Comparison of ENCODE assay signal across 21 mouse cellular contexts in the genomic region with DNA sequence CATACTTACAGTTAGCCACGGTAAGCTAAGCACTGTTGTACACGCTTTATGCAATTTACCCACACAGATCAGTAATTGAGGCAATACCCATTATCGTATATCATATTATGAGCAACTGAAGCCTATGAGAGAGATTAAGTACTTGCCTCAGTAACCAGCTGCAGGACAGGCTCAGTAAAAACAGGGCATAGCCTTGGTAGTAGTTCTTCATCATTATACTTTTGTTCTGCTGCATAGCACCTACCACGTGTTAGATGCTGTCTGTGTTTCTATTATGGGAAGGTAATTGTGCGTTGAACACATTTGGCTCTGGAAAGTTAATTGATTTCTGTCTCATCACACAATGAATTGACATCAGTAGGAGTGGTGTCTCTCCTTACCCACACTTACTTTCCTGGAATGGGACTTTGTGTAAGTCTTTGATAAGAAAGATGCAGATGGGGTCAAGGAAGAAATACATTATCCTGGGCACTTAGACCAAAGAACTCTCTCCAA.
DNase-seq lines count a peak whose midpoint lies in the region; ATAC-seq lines count a peak whose summit lies in the region.
"Had no signal": no experiment of that assay in that cellular context is flagged by ENCODE, and none has a peak within 500 bp of the region (broad histone marks: within the 10 kb centered on the region; RNA-seq: fewer than 3 reads in every experiment).

No protein-coding gene starts in this region.

- H3K27ac ChIP-seq in hindbrain, embryonic 12.5 days = no peak overlapping the region
- no peak overlapping the region; the same call in 1 of the 2 replicates for H3K27ac ChIP-seq in hindbrain, embryonic 14.5 days
- H3K27ac ChIP-seq in neural tube, embryonic 13.5 days (replicated peaks) = 0 out of 2 replicates have a peak overlapping the region, but pooled peaks have one; percentile 9
- H3K27ac ChIP-seq in hindbrain, embryonic 16.5 days (ENCODE audit: low read depth, low read length) = no peak overlapping the region
- H3K27ac ChIP-seq in liver, embryonic 12.5 days = no peak overlapping the region
- H3K27ac ChIP-seq: embryonic facial prominence, embryonic 13.5 days; limb, embryonic 12.5 days; lung, embryonic 15.5 days; stomach, embryonic 15.5 days had no signal

- no peaks in the 10 kb centered on the region for H3K27me3 ChIP-seq in hindbrain, embryonic 12.5 days
- no peaks in the 10 kb centered on the region for H3K27me3 ChIP-seq in hindbrain, embryonic 14.5 days (ENCODE audit: control insufficient read depth, insufficient read depth, low read length)
- no peaks in the 10 kb centered on the region for H3K27me3 ChIP-seq in neural tube, embryonic 13.5 days
- no peaks in the 10 kb centered on the region for H3K27me3 ChIP-seq in hindbrain, embryonic 16.5 days (replicated peaks; ENCODE audit: control insufficient read depth, insufficient read depth, low read length)
- no peaks in the 10 kb centered on the region for H3K27me3 ChIP-seq in liver, embryonic 12.5 days (replicated peaks)
- H3K27me3 ChIP-seq: embryonic facial prominence, embryonic 13.5 days; limb, embryonic 12.5 days; lung, embryonic 15.5 days; stomach, embryonic 15.5 days had no signal

- H3K4me1 ChIP-seq in hindbrain, embryonic 12.5 days = no peaks in the 10 kb centered on the region
- H3K4me1 ChIP-seq in hindbrain, embryonic 14.5 days (replicated peaks; ENCODE audit: control insufficient read depth, insufficient read depth, low read length) = 0 out of 2 replicates have a peak, but pooled peaks cover 6% of the 10 kb centered on the region
- peaks cover 15% of the 10 kb centered on the region; the same call in 1 of the 2 replicates for H3K4me1 ChIP-seq in neural tube, embryonic 13.5 days (replicated peaks)
- H3K4me1 ChIP-seq in hindbrain, embryonic 16.5 days (ENCODE audit: control insufficient read depth, insufficient read depth, low read depth, low read length) = no peaks in the 10 kb centered on the region
- no peaks in the 10 kb centered on the region for H3K4me1 ChIP-seq in liver, embryonic 12.5 days
- H3K4me1 ChIP-seq: embryonic facial prominence, embryonic 13.5 days; limb, embryonic 12.5 days; lung, embryonic 15.5 days; stomach, embryonic 15.5 days had no signal

- H3K9ac ChIP-seq in hindbrain, embryonic 12.5 days = no peak overlapping the region
- H3K9ac ChIP-seq in hindbrain, embryonic 14.5 days = no peak overlapping the region
- no peak overlapping the region for H3K9ac ChIP-seq in neural tube, embryonic 13.5 days
- no peak overlapping the region for H3K9ac ChIP-seq in hindbrain, embryonic 16.5 days (ENCODE audit: low read depth, low read length)
- H3K9ac ChIP-seq in liver, embryonic 12.5 days = no peak overlapping the region
- H3K9ac ChIP-seq: embryonic facial prominence, embryonic 13.5 days; limb, embryonic 12.5 days; lung, embryonic 15.5 days; stomach, embryonic 15.5 days had no signal

- 78% methylated on average over 5 of the region's 5 CpGs for WGBS in hindbrain, embryonic 12.5 days
- 63% methylated on average over 5 of the region's 5 CpGs for WGBS in hindbrain, embryonic 14.5 days
- WGBS in neural tube, embryonic 13.5 days = 67% methylated on average over 5 of the region's 5 CpGs
- WGBS in hindbrain, embryonic 16.5 days = 63% methylated on average over 5 of the region's 5 CpGs
- 74% methylated on average over 5 of the region's 5 CpGs for WGBS in liver, embryonic 12.5 days (ENCODE audit: insufficient replicate concordance)

- ATAC-seq in hindbrain, embryonic 12.5 days (ENCODE audit: low FRiP score) = 0 out of 2 replicates have a peak, but pooled peaks have one; percentile 32
- ATAC-seq in hindbrain, embryonic 14.5 days (ENCODE audit: low FRiP score) = no peak
- peak; percentile 62; the same call in 1 of the 2 replicates for ATAC-seq in neural tube, embryonic 13.5 days (ENCODE audit: low read depth)
- peak; percentile 65 for ATAC-seq in hindbrain, embryonic 16.5 days
- ATAC-seq in liver, embryonic 12.5 days = no peak
- ATAC-seq: intestine, embryonic 16.5 days had no signal

- no peaks in the 10 kb centered on the region for H3K36me3 ChIP-seq in hindbrain, embryonic 12.5 days
- H3K36me3 ChIP-seq in hindbrain, embryonic 14.5 days (replicated peaks; ENCODE audit: control insufficient read depth, insufficient read depth) = no peaks in the 10 kb centered on the region
- H3K36me3 ChIP-seq in neural tube, embryonic 13.5 days = no peaks in the 10 kb centered on the region
- H3K36me3 ChIP-seq in hindbrain, embryonic 16.5 days (ENCODE audit: control insufficient read depth, insufficient read depth, low read length) = no peaks in the 10 kb centered on the region
- H3K36me3 ChIP-seq in liver, embryonic 12.5 days = no peaks in the 10 kb centered on the region
- H3K36me3 ChIP-seq: embryonic facial prominence, embryonic 13.5 days; limb, embryonic 12.5 days; lung, embryonic 15.5 days; stomach, embryonic 15.5 days had no signal

- no peak overlapping the region for H3K4me3 ChIP-seq in hindbrain, embryonic 12.5 days
- no peak overlapping the region for H3K4me3 ChIP-seq in hindbrain, embryonic 14.5 days (replicated peaks; ENCODE audit: low read length)
- H3K4me3 ChIP-seq in neural tube, embryonic 13.5 days = no peak overlapping the region
- H3K4me3 ChIP-seq in hindbrain, embryonic 16.5 days (ENCODE audit: low read length) = no peak overlapping the region
- no peak overlapping the region for H3K4me3 ChIP-seq in liver, embryonic 12.5 days
- H3K4me3 ChIP-seq: embryonic facial prominence, embryonic 13.5 days; erythroblast, embryonic 14.5 days; limb, embryonic 12.5 days; lung, embryonic 15.5 days; stomach, embryonic 15.5 days had no signal

- no peak for DNase-seq in hindbrain, embryonic 14.5 days (ENCODE audit: low spot score)
- no peak for DNase-seq in neural tube, embryonic 10.5 days (ENCODE audit: extremely low spot score, low spot score)
- no peak for DNase-seq in kidney, postnatal 4 days
- DNase-seq: adrenal gland, postnatal 14 days; cerebellum, adult 11-12 months; cerebellum, postnatal 10 days; gastrocnemius, postnatal 14 days; kidney, adult 9 months; retina, postnatal 1 day; right cerebral cortex, postnatal 25 days had no signal

- no peaks in the 10 kb centered on the region for H3K9me3 ChIP-seq in hindbrain, embryonic 12.5 days (replicated peaks)
- no peaks in the 10 kb centered on the region for H3K9me3 ChIP-seq in hindbrain, embryonic 14.5 days (ENCODE audit: control insufficient read depth, low read length)
- no peaks in the 10 kb centered on the region for H3K9me3 ChIP-seq in neural tube, embryonic 13.5 days
- no peaks in the 10 kb centered on the region for H3K9me3 ChIP-seq in hindbrain, embryonic 16.5 days (ENCODE audit: control insufficient read depth, low read length)
- H3K9me3 ChIP-seq in liver, embryonic 12.5 days (replicated peaks) = no peaks in the 10 kb centered on the region
- H3K9me3 ChIP-seq: embryonic facial prominence, embryonic 13.5 days; limb, embryonic 12.5 days; lung, embryonic 15.5 days; stomach, embryonic 15.5 days had no signal

- no peak overlapping the region for H3K4me2 ChIP-seq in hindbrain, embryonic 12.5 days (replicated peaks)
- H3K4me2 ChIP-seq in hindbrain, embryonic 14.5 days (replicated peaks) = no peak overlapping the region
- H3K4me2 ChIP-seq in neural tube, embryonic 13.5 days = no peak overlapping the region
- H3K4me2 ChIP-seq in hindbrain, embryonic 16.5 days (ENCODE audit: low read length) = no peak overlapping the region
- no peak overlapping the region for H3K4me2 ChIP-seq in liver, embryonic 12.5 days
- H3K4me2 ChIP-seq: embryonic facial prominence, embryonic 13.5 days; limb, embryonic 12.5 days; lung, embryonic 15.5 days; midbrain, embryonic 11.5 days; stomach, embryonic 15.5 days had no signal

Comparison
In these comparisons a context has a peak if more than half of its experiments do, and no peak if none do; other contexts are left out.
1. ATAC-seq: peak in hindbrain, embryonic 12.5 days (single experiment), neural tube, embryonic 13.5 days (single experiment) and hindbrain, embryonic 16.5 days (single experiment); none in hindbrain, embryonic 14.5 days (single experiment) and liver, embryonic 12.5 days (single experiment).